Mouse (Mus musculus) testis, postnatal 14 days (tissue): ENCODE measurements around the gene Cgref1.
A peak's percentile ranks its signal among the peaks of the same experiment; 100 is the strongest.

Source experiments
- DNase-seq: peaks from one replicate; pipeline ENCODE4 v3.0.0; 2021; ENCODE audit warnings: low spot score

Gene Cgref1

GRCm38 (mm10) chr5:30944956-30945781 lies at the start of gene Cgref1:
Gene Cgref1 (minus strand): TSS chr5:30945591.
- DNase-seq: peak; percentile 43

GRCm38 (mm10) chr5:30994074-30994473 lies 48.7 kb upstream of the Cgref1 start:
- DNase-seq: no peak

- DNase-seq: no peak
Observed at GRCm38 (mm10) chr5:30992980-30993676, 47.7 kb upstream of the Cgref1 start.

- DNase-seq: no peak
Observed at GRCm38 (mm10) chr5:30982357-30982756, 37.0 kb upstream of the Cgref1 start.

- peak; percentile 78 for DNase-seq
Observed at GRCm38 (mm10) chr5:30974870-30975656, 29.7 kb upstream of the Cgref1 start.

GRCm38 (mm10) chr5:30969440-30969839 lies 24.0 kb upstream of the Cgref1 start:
- DNase-seq: no peak

GRCm38 (mm10) chr5:30968416-30968815 lies 23.0 kb upstream of the Cgref1 start, which contains the start of gene Tcf23:
Gene Tcf23 (plus strand): TSS chr5:30968662.
- peak; percentile 82 for DNase-seq

GRCm38 (mm10) chr5:30966189-30966588 lies 20.8 kb upstream of the Cgref1 start:
- no peak for DNase-seq

- no peak for DNase-seq
Observed at GRCm38 (mm10) chr5:30963916-30964315, 18.5 kb upstream of the Cgref1 start.

- no peak for DNase-seq
Observed at GRCm38 (mm10) chr5:30961545-30962505, 16.4 kb upstream of the Cgref1 start.

- no peak for DNase-seq
Observed at GRCm38 (mm10) chr5:30960814-30961213, 15.4 kb upstream of the Cgref1 start.

GRCm38 (mm10) chr5:30959966-30960501 lies 14.6 kb upstream of the Cgref1 start, which contains the start of gene Preb:
Gene Preb (minus strand): TSS chr5:30960361.
- DNase-seq: peak; percentile 97

GRCm38 (mm10) chr5:30959198-30959854 lies 13.9 kb upstream of the Cgref1 start:
- no peak for DNase-seq

- DNase-seq: no peak
Observed at GRCm38 (mm10) chr5:30957891-30958290, 12.5 kb upstream of the Cgref1 start.

- DNase-seq: no peak
Observed at GRCm38 (mm10) chr5:30955751-30956150, 10.4 kb upstream of the Cgref1 start.

- DNase-seq: no peak
Observed at GRCm38 (mm10) chr5:30954556-30954955, 9.2 kb upstream of the Cgref1 start.

GRCm38 (mm10) chr5:30954065-30954464 lies 8.7 kb upstream of the Cgref1 start:
- no peak for DNase-seq

- no peak for DNase-seq
Observed at GRCm38 (mm10) chr5:30952551-30952950, 7.2 kb upstream of the Cgref1 start.

GRCm38 (mm10) chr5:30951706-30952105 lies 6.3 kb upstream of the Cgref1 start:
- DNase-seq: no peak

GRCm38 (mm10) chr5:30950922-30951321 lies 5.5 kb upstream of the Cgref1 start:
- DNase-seq: no peak
